ENCODE assay signal across 23 mouse cellular contexts in the genomic region with DNA sequence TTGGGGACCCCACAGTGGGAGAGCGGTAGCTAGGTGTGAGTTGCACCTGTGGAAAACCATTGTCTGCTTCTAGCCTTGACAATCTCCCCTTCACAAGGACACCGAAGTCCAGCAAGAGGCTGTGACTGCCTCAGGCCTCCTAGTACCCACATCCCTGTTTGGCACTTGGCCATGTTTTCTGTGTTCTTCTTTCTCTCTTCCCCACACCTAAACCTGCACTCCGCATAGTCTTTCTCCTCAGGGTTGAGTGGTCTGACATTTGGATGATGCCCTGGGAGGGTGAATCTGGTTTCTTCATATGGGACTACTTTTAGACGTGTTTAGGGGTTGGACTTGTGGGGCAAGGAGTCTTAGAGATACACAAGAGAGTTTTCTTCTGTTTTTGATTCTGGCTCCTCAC. TPM values are rescaled to one million over a fixed set of nuclear protein-coding genes. Genes with fewer than 3 reads are reported as not detected.
DNase-seq lines count a peak whose midpoint lies in the region; ATAC-seq lines count a peak whose summit lies in the region.
"Had no signal": no experiment of that assay in that cellular context is flagged by ENCODE, and none has a peak within 500 bp of the region (broad histone marks: within the 10 kb centered on the region; RNA-seq: fewer than 3 reads in every experiment).

No protein-coding gene starts in this region.

- DNase-seq in cerebellum, adult 18-20 months = peak; percentile 31 to 37
- DNase-seq in retina, postnatal 1 day = peak; percentile 43
- DNase-seq in retina, embryonic 14.5 days (ENCODE audit: low spot score) = no peak
- DNase-seq in cerebellum, adult 9-10 months = peak; percentile 59
- peak; percentile 44 to 53 for DNase-seq in cerebellum, postnatal 14 days
- DNase-seq in gastrocnemius, postnatal 4 days (ENCODE audit: low spot score in 2 of 2) = no peak
- no peak for DNase-seq in heart, adult 18-20 months
- DNase-seq: adrenal gland, postnatal 10 days; adrenal gland, postnatal 36 days; gastrocnemius, postnatal 10 days; gastrocnemius, postnatal 36 days; heart, adult 11 months; heart, postnatal 10 days; heart, postnatal 36 days; kidney, adult 8-10 months had no signal

- ATAC-seq in cerebellum, adult (ENCODE audit: insufficient number of reproducible peaks, low FRiP score, low TSS enrichment) = no peak
- ATAC-seq: activated CD4-positive, CD25-positive, alpha-beta regulatory T cell, adult 4 months; CD4-positive, CD25-positive, alpha-beta regulatory T cell, adult 4 months; forebrain, embryonic 13.5 days; forebrain, embryonic 16.5 days; intestine, postnatal 0 days had no signal

RNA-seq across cellular contexts. Expression of gene Syt6, which starts 2.5 kb away (rescaled TPM):
- not detected for total RNA-seq in gastrocnemius, postnatal 4 days (2021)
- total RNA-seq in heart, adult 18-20 months (2021) = not detected
- total RNA-seq: adrenal gland, adult 18-20 months; adrenal gland, postnatal 36 days; gastrocnemius, adult 18-20 months; gastrocnemius, postnatal 36 days; heart, postnatal 10 days; heart, postnatal 36 days had no signal

Comparison
In these comparisons a context has a peak if more than half of its experiments do, and no peak if none do; other contexts are left out.
1. DNase-seq: peak in cerebellum, adult 18-20 months (2 of 2), retina, postnatal 1 day (single experiment), cerebellum, adult 9-10 months (single experiment) and cerebellum, postnatal 14 days (2 of 2); none in retina, embryonic 14.5 days (single experiment), gastrocnemius, postnatal 4 days (0 of 2) and heart, adult 18-20 months (0 of 2).